Mouse (Mus musculus) limb, embryonic 11.5 days (tissue): ENCODE results near the gene Scn5a. TPM values are rescaled to one million over a fixed set of nuclear protein-coding genes. Genes with fewer than 3 reads are reported as not detected.

Source experiments
- ATAC-seq: fragments of 200-750 bp; cut with Nextera tagmentation; 2 replicates; pipeline ENCODE4 v1.8.0; 2017; ENCODE audit warnings: low read depth; ENCODE audit not compliant: insufficient number of reproducible peaks, low FRiP score, low TSS enrichment
- DNase-seq: peaks from one replicate; pipeline ENCODE4 v3.0.0-alpha.2; 2015; ENCODE audit warnings: low spot score
- H3K27ac ChIP-seq: fragments of 300-500 bp; sonication (generic); replicated peaks from 2 replicates; pipeline ENCODE4 v1.5.1; 2014; ENCODE audit warnings: low read depth, mild to moderate bottlenecking, low read length
- H3K27me3 ChIP-seq: fragments of 300-500 bp; sonication (generic); 2 replicates; pipeline ENCODE4 v1.6.1; 2014; ENCODE audit warnings: mild to moderate bottlenecking, low read length, mixed read lengths; ENCODE audit not compliant: control insufficient read depth, insufficient read depth
- H3K36me3 ChIP-seq: fragments of 300-500 bp; sonication (generic); 2 replicates; pipeline ENCODE4 v1.6.1; 2014; ENCODE audit warnings: mild to moderate bottlenecking, low read length, moderate library complexity, mixed read lengths; ENCODE audit not compliant: control insufficient read depth, insufficient read depth
- H3K4me1 ChIP-seq: fragments of 300-500 bp; sonication (generic); 2 replicates; pipeline ENCODE4 v1.6.1; 2014; ENCODE audit warnings: low read length, mixed read lengths; ENCODE audit not compliant: control insufficient read depth, insufficient read depth
- H3K4me2 ChIP-seq: fragments of 300-500 bp; sonication (generic); 2 replicates; pipeline ENCODE4 v1.6.1; 2014; ENCODE audit warnings: low read depth, mild to moderate bottlenecking, moderate library complexity; ENCODE audit not compliant: severe bottlenecking
- H3K4me3 ChIP-seq: fragments of 300-500 bp; sonication (generic); 2 replicates; pipeline ENCODE4 v1.5.1; 2014; ENCODE audit warnings: low read depth, low read length
- H3K9ac ChIP-seq: fragments of 300-500 bp; sonication (generic); 2 replicates; pipeline ENCODE4 v1.6.1; 2014; ENCODE audit warnings: mild to moderate bottlenecking, low read length
- H3K9me3 ChIP-seq: fragments of 300-500 bp; sonication (generic); 2 replicates; pipeline ENCODE4 v1.6.1; 2016; ENCODE audit warnings: low read length; ENCODE audit not compliant: control insufficient read depth
- WGBS: fragments of 180-500 bp; shearing (Covaris S2); extraction: QIAGEN DNeasy Blood & Tissue Kit; methylation state at CpG from one replicate; pipeline ENCODE4 v1.1.7; 2014; 5-methylcytosine and 5-hydroxymethylcytosine counted together
- polyA plus RNA-seq: library from polyadenylated mRNA; unstranded; fragments of >200 nt; fragmentation: Nextera tagmentation; extraction: Ambion mirVana; gene quantifications from 2 replicates; pipeline ENCODE4 v1.2.1, GENCODE M21; 2014

Scn5a gene
- polyA plus RNA-seq, 1 experiment from 2014 or later = 0.04 TPM

GRCm38 (mm10) chr9:119514986-119515385 lies 63.8 kb downstream of the Scn5a start:
- no peak for DNase-seq
- H3K36me3 ChIP-seq = no peaks in the 10 kb centered on the region
- H3K9ac ChIP-seq = no peak overlapping the region
- no peak for ATAC-seq
- 80% methylated on average over 8 of the region's 8 CpGs for WGBS
- H3K4me3 ChIP-seq = no peak overlapping the region
- H3K9me3 ChIP-seq = no peaks in the 10 kb centered on the region
- H3K4me1 ChIP-seq = no peaks in the 10 kb centered on the region
- no peaks in the 10 kb centered on the region for H3K27me3 ChIP-seq
- no peak overlapping the region for H3K27ac ChIP-seq
- H3K4me2 ChIP-seq = no peak overlapping the region

GRCm38 (mm10) chr9:119513816-119514215 lies 65.0 kb downstream of the Scn5a start:
- WGBS = 73% methylated on average over 8 of the region's 8 CpGs
- H3K36me3 ChIP-seq = no peaks in the 10 kb centered on the region
- no peaks in the 10 kb centered on the region for H3K9me3 ChIP-seq
- H3K9ac ChIP-seq = no peak overlapping the region
- ATAC-seq = no peak
- H3K27me3 ChIP-seq = no peaks in the 10 kb centered on the region
- no peak for DNase-seq
- H3K4me1 ChIP-seq = no peaks in the 10 kb centered on the region
- no peak overlapping the region for H3K4me3 ChIP-seq
- H3K4me2 ChIP-seq = no peak overlapping the region
- no peak overlapping the region for H3K27ac ChIP-seq

- DNase-seq = no peak
- ATAC-seq = no peak
- 88% methylated on average over 9 of the region's 9 CpGs for WGBS
- no peaks in the 10 kb centered on the region for H3K27me3 ChIP-seq
- H3K9me3 ChIP-seq = no peaks in the 10 kb centered on the region
- no peak overlapping the region for H3K9ac ChIP-seq
- no peaks in the 10 kb centered on the region for H3K4me1 ChIP-seq
- no peak overlapping the region for H3K4me2 ChIP-seq
- no peak overlapping the region for H3K27ac ChIP-seq
- H3K4me3 ChIP-seq = no peak overlapping the region
- no peaks in the 10 kb centered on the region for H3K36me3 ChIP-seq
Measured at GRCm38 (mm10) chr9:119512993-119513392, 65.8 kb downstream of the Scn5a start.

GRCm38 (mm10) chr9:119510902-119511301 lies 67.9 kb downstream of the Scn5a start:
- H3K27me3 ChIP-seq = no peaks in the 10 kb centered on the region
- no peak overlapping the region for H3K4me3 ChIP-seq
- WGBS = 65% methylated on average over 6 of the region's 6 CpGs
- no peak overlapping the region for H3K4me2 ChIP-seq
- DNase-seq (no peak), ATAC-seq (no peak)
- peaks cover 3% of the 10 kb centered on the region; the same call in 1 of the 2 replicates for H3K9me3 ChIP-seq
- no peak overlapping the region for H3K27ac ChIP-seq
- H3K36me3 ChIP-seq = no peaks in the 10 kb centered on the region
- H3K9ac ChIP-seq = no peak overlapping the region
- H3K4me1 ChIP-seq = no peaks in the 10 kb centered on the region

- no peak overlapping the region for H3K27ac ChIP-seq
- no peak overlapping the region for H3K9ac ChIP-seq
- ATAC-seq (no peak), DNase-seq (no peak)
- H3K36me3 ChIP-seq = no peaks in the 10 kb centered on the region
- H3K27me3 ChIP-seq = no peaks in the 10 kb centered on the region
- no peak overlapping the region for H3K4me3 ChIP-seq
- 65% methylated on average over 11 of the region's 11 CpGs for whole genome bisulfite sequencing
- no peak overlapping the region for H3K4me2 ChIP-seq
- H3K4me1 ChIP-seq = no peaks in the 10 kb centered on the region
- H3K9me3 ChIP-seq = peaks cover 3% of the 10 kb centered on the region; the same call in 1 of the 2 replicates
Measured at GRCm38 (mm10) chr9:119504981-119505658, 73.7 kb downstream of the Scn5a start.

- ATAC-seq (no peak), DNase-seq (no peak)
- no peak overlapping the region for H3K27ac ChIP-seq
- H3K4me3 ChIP-seq = no peak overlapping the region
- H3K36me3 ChIP-seq = no peaks in the 10 kb centered on the region
- no peaks in the 10 kb centered on the region for H3K27me3 ChIP-seq
- H3K9me3 ChIP-seq = peaks cover 3% of the 10 kb centered on the region; the same call in 1 of the 2 replicates
- WGBS = 90% methylated on average over 9 of the region's 9 CpGs
- H3K4me1 ChIP-seq = no peaks in the 10 kb centered on the region
- H3K4me2 ChIP-seq = no peak overlapping the region
- H3K9ac ChIP-seq = no peak overlapping the region
Measured at GRCm38 (mm10) chr9:119503613-119504012, 75.2 kb downstream of the Scn5a start.

GRCm38 (mm10) chr9:119498885-119499284 lies 79.9 kb downstream of the Scn5a start:
- no peaks in the 10 kb centered on the region for H3K36me3 ChIP-seq
- no peaks in the 10 kb centered on the region for H3K27me3 ChIP-seq
- no peak overlapping the region for H3K27ac ChIP-seq
- H3K9me3 ChIP-seq = no peaks in the 10 kb centered on the region
- no peak overlapping the region for H3K4me3 ChIP-seq
- ATAC-seq (no peak), DNase-seq (no peak)
- H3K9ac ChIP-seq = no peak overlapping the region
- H3K4me2 ChIP-seq = no peak overlapping the region
- 87% methylated on average over 7 of the region's 7 CpGs for WGBS
- no peaks in the 10 kb centered on the region for H3K4me1 ChIP-seq

GRCm38 (mm10) chr9:119498247-119498607 lies 80.6 kb downstream of the Scn5a start:
- no peak overlapping the region for H3K4me3 ChIP-seq

More at GRCm38 (mm10) chr9:119498247-119498607, 80.6 kb downstream of the Scn5a start:
- Histone ChIP-seq H3K9me3 (no peaks in the 10 kb centered on the region), H3K36me3 (no peaks in the 10 kb centered on the region), H3K4me2 (no peak overlapping the region), H3K4me1 (no peaks in the 10 kb centered on the region), H3K27me3 (no peaks in the 10 kb centered on the region), H3K27ac (no peak overlapping the region), H3K9ac (no peak overlapping the region)
- DNase-seq = no peak
- 86% methylated on average over 9 of the region's 9 CpGs for WGBS
- ATAC-seq = no peak
